Mouse (Mus musculus): ENCODE results near the gene Olfml2a. TPM values are rescaled to one million over a fixed set of nuclear protein-coding genes. Genes with fewer than 3 reads are reported as not detected.

The Olfml2a gene
- polyA plus RNA-seq, 1 experiment from 2014 or later: 1.5 TPM

DNA sequence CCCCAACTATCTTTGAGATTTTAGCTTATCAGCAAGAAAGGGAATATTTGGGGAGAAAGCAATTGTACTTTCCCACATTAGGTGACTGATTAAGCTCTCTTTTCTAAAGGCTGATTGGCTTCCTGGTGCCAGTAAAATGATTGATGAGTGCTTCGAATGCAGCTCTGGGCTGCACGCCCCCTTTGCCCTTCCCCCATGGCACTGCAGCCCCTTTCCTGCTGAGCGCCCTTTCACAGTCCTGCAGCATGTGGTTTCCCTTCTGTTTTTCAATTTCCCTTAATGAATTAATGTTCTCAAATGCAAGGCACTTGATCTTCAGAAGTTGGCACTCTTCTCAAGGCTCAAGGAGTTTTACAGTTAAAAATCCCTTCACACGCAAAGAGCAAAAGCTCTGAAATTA is 16.8 kb upstream of the Olfml2a start:
- ATAC-seq: no peak
- no peaks in the 10 kb centered on the region for H3K9me3 ChIP-seq (ENCODE audit: control insufficient read depth)
- H3K9ac ChIP-seq (ENCODE audit: low read depth, low read length): no peak overlapping the region
- WGBS: 53% methylated on average over 4 of the region's 4 CpGs
- H3K36me3 ChIP-seq (ENCODE audit: control insufficient read depth, insufficient read depth): no peaks in the 10 kb centered on the region
- no peak overlapping the region for H3K4me2 ChIP-seq (replicated peaks; ENCODE audit: low read depth)
- H3K27ac ChIP-seq (ENCODE audit: low read depth, low read length): no peak overlapping the region
- TF ChIP-seq CTCF (IDR thresholded peaks at IDR 0.05; ENCODE audit: low read depth): no peak
- H3K4me1 ChIP-seq (replicated peaks; ENCODE audit: control insufficient read depth, insufficient read depth, low read length): no peaks in the 10 kb centered on the region
- no peaks in the 10 kb centered on the region for H3K27me3 ChIP-seq (replicated peaks; ENCODE audit: control insufficient read depth, insufficient read depth, low read length)
- H3K4me3 ChIP-seq (ENCODE audit: low read depth, low read length): no peak overlapping the region

DNA sequence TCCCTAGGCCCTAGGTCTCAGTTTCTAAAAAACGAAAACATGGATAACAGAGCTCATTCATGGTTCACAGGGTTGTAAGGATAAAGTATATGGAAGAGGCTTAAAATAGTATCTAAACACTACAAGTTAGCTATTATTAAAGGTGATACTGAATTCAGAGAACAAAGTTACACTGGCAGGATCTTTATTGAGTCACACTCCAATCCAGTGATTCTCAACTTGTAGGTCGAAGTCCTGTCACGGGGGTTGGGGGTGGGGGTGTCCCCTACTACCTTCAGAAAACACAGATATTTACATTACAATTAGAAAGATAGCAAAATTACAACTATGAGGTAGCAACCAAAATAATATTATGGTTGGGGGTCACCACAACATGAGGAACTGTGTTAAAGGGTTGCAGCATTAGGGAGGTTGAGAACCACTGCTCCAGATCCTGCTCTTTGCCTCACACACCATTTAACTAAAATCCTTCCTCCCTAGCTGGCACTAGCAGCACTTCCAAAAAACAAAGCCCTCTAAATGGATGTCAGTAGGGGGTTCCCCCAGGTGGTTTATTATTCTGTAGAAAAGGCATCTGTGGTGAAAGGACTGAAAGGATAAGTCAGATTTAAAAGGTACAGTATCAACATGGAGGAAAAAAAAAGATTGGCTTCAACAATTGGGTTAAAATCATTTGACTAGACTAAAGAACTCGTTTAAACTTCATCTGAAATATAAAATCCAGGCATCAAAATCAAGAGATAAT is 14.7 kb upstream of the Olfml2a start:
- Histone ChIP-seq H3K27me3 (replicated peaks; ENCODE audit: control insufficient read depth, insufficient read depth, low read length) (no peaks in the 10 kb centered on the region), H3K9me3 (ENCODE audit: control insufficient read depth) (no peaks in the 10 kb centered on the region), H3K9ac (ENCODE audit: low read depth, low read length) (no peak overlapping the region), H3K27ac (ENCODE audit: low read depth, low read length) (no peak overlapping the region), H3K4me2 (replicated peaks; ENCODE audit: low read depth) (no peak overlapping the region), H3K4me3 (ENCODE audit: low read depth, low read length) (no peak overlapping the region), H3K4me1 (replicated peaks; ENCODE audit: control insufficient read depth, insufficient read depth, low read length) (no peaks in the 10 kb centered on the region), H3K36me3 (ENCODE audit: control insufficient read depth, insufficient read depth) (no peaks in the 10 kb centered on the region)
- no peak for ATAC-seq
- TF ChIP-seq CTCF (IDR thresholded peaks at IDR 0.05; ENCODE audit: low read depth): no peak
- 38% methylated on average over 4 of the region's 4 CpGs for WGBS

DNA sequence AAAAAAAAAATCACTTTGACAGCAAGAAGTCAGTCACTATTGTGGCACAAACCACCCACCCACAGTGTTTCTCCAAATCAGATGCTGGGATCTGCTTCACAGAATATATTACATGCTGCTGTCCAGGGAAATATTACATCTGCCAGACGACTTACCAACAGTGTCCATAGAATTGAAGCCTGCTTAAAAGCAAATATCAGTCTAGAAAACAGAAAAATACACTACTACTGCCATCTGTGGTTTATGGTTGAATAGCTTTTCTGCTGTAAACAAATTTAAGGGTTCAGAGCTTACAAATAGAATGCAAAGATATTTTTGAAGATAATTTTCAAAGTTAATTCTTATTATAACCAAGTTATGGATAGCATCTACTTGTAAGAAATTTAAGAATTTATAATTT is 10.4 kb upstream of the Olfml2a start:
- H3K36me3 ChIP-seq (ENCODE audit: control insufficient read depth, insufficient read depth): no peaks in the 10 kb centered on the region
- 41% methylated on average over 1 of the region's 1 CpGs for WGBS
- no peaks in the 10 kb centered on the region for H3K9me3 ChIP-seq (ENCODE audit: control insufficient read depth)
- H3K4me1 ChIP-seq (replicated peaks; ENCODE audit: control insufficient read depth, insufficient read depth, low read length): no peaks in the 10 kb centered on the region
- no peak overlapping the region for H3K9ac ChIP-seq (ENCODE audit: low read depth, low read length)
- H3K4me3 ChIP-seq (ENCODE audit: low read depth, low read length): no peak overlapping the region
- ATAC-seq: no peak
- H3K27ac ChIP-seq (ENCODE audit: low read depth, low read length): no peak overlapping the region
- no peaks in the 10 kb centered on the region for H3K27me3 ChIP-seq (replicated peaks; ENCODE audit: control insufficient read depth, insufficient read depth, low read length)
- 0 out of 2 replicates have a peak, but pooled peaks have one; percentile 1 for TF ChIP-seq CTCF (IDR thresholded peaks at IDR 0.05; ENCODE audit: low read depth)
- H3K4me2 ChIP-seq (replicated peaks; ENCODE audit: low read depth): no peak overlapping the region

DNA sequence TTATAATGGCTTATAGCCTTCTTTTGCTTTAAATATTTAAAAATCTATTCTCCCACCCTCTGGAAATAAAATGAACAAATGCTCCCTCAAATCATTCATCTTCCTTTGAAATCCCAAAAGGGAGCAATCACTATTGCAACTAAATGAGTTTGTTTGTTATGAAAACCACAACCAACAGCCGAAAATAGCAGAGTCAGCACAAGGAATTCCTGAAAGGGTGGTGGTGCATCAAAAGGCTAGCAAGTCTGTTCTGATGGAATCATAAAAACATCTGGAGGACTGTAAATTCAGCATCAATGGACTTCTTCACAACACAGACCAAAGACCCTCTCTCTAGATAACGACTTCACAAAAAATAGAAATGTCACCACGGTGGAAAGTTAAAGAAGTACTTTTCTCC is 8.3 kb upstream of the Olfml2a start:
- no peak overlapping the region for H3K9ac ChIP-seq (ENCODE audit: low read depth, low read length)
- peak overlapping the region; percentile 25 for H3K4me2 ChIP-seq (replicated peaks; ENCODE audit: low read depth)
- WGBS: 18% methylated on average over 3 of the region's 3 CpGs
- ATAC-seq: no peak
- no peak for TF ChIP-seq CTCF (IDR thresholded peaks at IDR 0.05; ENCODE audit: low read depth)
- no peaks in the 10 kb centered on the region for H3K9me3 ChIP-seq (ENCODE audit: control insufficient read depth)
- no peaks in the 10 kb centered on the region for H3K4me1 ChIP-seq (replicated peaks; ENCODE audit: control insufficient read depth, insufficient read depth, low read length)
- H3K36me3 ChIP-seq (ENCODE audit: control insufficient read depth, insufficient read depth): no peaks in the 10 kb centered on the region
- no peaks in the 10 kb centered on the region for H3K27me3 ChIP-seq (replicated peaks; ENCODE audit: control insufficient read depth, insufficient read depth, low read length)
- no peak overlapping the region for H3K27ac ChIP-seq (ENCODE audit: low read depth, low read length)
- H3K4me3 ChIP-seq (ENCODE audit: low read depth, low read length): no peak overlapping the region

DNA sequence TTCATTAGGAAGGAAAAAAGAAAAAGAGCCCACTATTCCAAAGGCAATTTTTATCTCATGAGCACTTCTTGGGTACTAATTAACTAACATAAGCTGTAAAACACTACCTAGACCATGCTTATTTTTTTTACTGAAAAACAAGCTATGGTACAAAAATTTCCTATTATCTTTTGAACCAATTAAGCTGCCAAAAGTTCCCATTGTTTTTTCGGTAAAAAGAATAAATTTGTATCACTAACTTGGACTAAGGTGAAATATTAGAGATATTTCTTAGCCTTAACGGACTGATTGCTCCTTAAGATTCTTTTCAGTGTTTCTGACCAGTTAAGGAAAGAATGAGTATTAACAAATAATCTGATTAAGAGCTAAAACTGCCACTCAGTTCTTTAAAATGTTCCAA is 7.9 kb upstream of the Olfml2a start:
- no peaks in the 10 kb centered on the region for H3K4me1 ChIP-seq (replicated peaks; ENCODE audit: control insufficient read depth, insufficient read depth, low read length)
- WGBS: 42% methylated on average over 2 of the region's 2 CpGs
- H3K9me3 ChIP-seq (ENCODE audit: control insufficient read depth): no peaks in the 10 kb centered on the region
- H3K4me3 ChIP-seq (ENCODE audit: low read depth, low read length): peak overlapping the region; percentile 92; the same call in 1 of the 2 replicates
- TF ChIP-seq CTCF (IDR thresholded peaks at IDR 0.05; ENCODE audit: low read depth): no peak
- H3K27ac ChIP-seq (ENCODE audit: low read depth, low read length): no peak overlapping the region
- no peak for ATAC-seq
- H3K27me3 ChIP-seq (replicated peaks; ENCODE audit: control insufficient read depth, insufficient read depth, low read length): no peaks in the 10 kb centered on the region
- no peaks in the 10 kb centered on the region for H3K36me3 ChIP-seq (ENCODE audit: control insufficient read depth, insufficient read depth)
- no peak overlapping the region for H3K9ac ChIP-seq (ENCODE audit: low read depth, low read length)
- H3K4me2 ChIP-seq (replicated peaks; ENCODE audit: low read depth): peak overlapping the region; percentile 77

DNA sequence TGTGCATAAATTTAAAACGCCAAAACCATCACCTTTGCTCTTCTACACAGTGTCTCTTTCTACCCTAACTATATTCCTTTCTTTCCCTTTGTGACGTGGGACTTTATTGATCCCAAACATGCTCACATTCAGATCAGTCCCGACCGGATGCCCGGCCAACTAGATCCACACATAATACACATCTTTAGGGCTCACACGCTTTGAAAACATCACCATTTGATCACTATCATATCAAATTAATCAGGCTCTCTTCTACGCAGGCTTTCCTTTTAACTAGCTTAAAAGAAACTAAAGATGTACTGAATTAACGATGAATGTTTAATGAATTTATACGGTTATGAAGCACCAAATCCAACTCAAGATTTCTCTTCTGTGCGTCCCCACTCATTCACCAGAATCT is 7.2 kb upstream of the Olfml2a start:
- no peak for ATAC-seq
- H3K4me1 ChIP-seq (replicated peaks; ENCODE audit: control insufficient read depth, insufficient read depth, low read length): no peaks in the 10 kb centered on the region
- no peak for TF ChIP-seq CTCF (IDR thresholded peaks at IDR 0.05; ENCODE audit: low read depth)
- no peaks in the 10 kb centered on the region for H3K27me3 ChIP-seq (replicated peaks; ENCODE audit: control insufficient read depth, insufficient read depth, low read length)
- WGBS: 16% methylated on average over 10 of the region's 10 CpGs
- H3K9me3 ChIP-seq (ENCODE audit: control insufficient read depth): no peaks in the 10 kb centered on the region
- H3K27ac ChIP-seq (ENCODE audit: low read depth, low read length): no peak overlapping the region
- H3K4me2 ChIP-seq (replicated peaks; ENCODE audit: low read depth): peak overlapping the region; percentile 77
- no peaks in the 10 kb centered on the region for H3K36me3 ChIP-seq (ENCODE audit: control insufficient read depth, insufficient read depth)
- peak overlapping the region; percentile 92 for H3K4me3 ChIP-seq (ENCODE audit: low read depth, low read length)
- no peak overlapping the region for H3K9ac ChIP-seq (ENCODE audit: low read depth, low read length)
